Mouse (Mus musculus) forebrain, embryonic 14.5 days (tissue): ENCODE measurements around the gene Gm17509. TPM values are rescaled to one million over a fixed set of nuclear protein-coding genes. Genes with fewer than 3 reads are reported as not detected.

Experiments used
- ATAC-seq: fragments of 200-750 bp; cut with Nextera tagmentation; 2 replicates; pipeline ENCODE4 v1.8.0; 2017; ENCODE audit warnings: mild to moderate bottlenecking, moderate library complexity
- DNase-seq: peaks from one replicate; pipeline ENCODE4 v3.0.0-alpha.2; 2015; ENCODE audit warnings: low spot score
- H3K27ac ChIP-seq: fragments of 300-500 bp; sonication (generic); 2 replicates; pipeline ENCODE4 v1.5.1; 2014; ENCODE audit warnings: low read depth, mild to moderate bottlenecking, control low read depth, low read length, moderate library complexity
- H3K27me3 ChIP-seq: fragments of 300-500 bp; sonication (generic); replicated peaks from 2 replicates; pipeline ENCODE4 v1.6.1; 2014; ENCODE audit warnings: low read length, control low read depth, mixed read lengths; ENCODE audit not compliant: control insufficient read depth, insufficient read depth
- H3K36me3 ChIP-seq: fragments of 300-500 bp; sonication (generic); 2 replicates; pipeline ENCODE4 v1.6.1; 2014; ENCODE audit warnings: low read length, control low read depth; ENCODE audit not compliant: control insufficient read depth, insufficient read depth
- H3K4me1 ChIP-seq: fragments of 300-500 bp; sonication (generic); 2 replicates; pipeline ENCODE4 v1.6.1; 2014; ENCODE audit warnings: antibody characterized with exemption, low read length, control low read depth; ENCODE audit not compliant: control insufficient read depth, insufficient read depth
- H3K4me2 ChIP-seq: fragments of 300-500 bp; sonication (generic); 2 replicates; pipeline ENCODE4 v1.6.1; 2014; ENCODE audit warnings: mild to moderate bottlenecking, control low read depth, low read length
- H3K4me3 ChIP-seq: fragments of 300-500 bp; sonication (generic); 2 replicates; pipeline ENCODE4 v1.5.1; 2014; ENCODE audit warnings: low read depth, low read length, control low read depth
- H3K9ac ChIP-seq: fragments of 300-500 bp; sonication (generic); 2 replicates; pipeline ENCODE4 v1.6.1; 2014; ENCODE audit warnings: mild to moderate bottlenecking, low read length, control low read depth, moderate library complexity
- H3K9me3 ChIP-seq: fragments of 300-500 bp; sonication (generic); replicated peaks from 2 replicates; pipeline ENCODE4 v1.6.1; 2016; ENCODE audit warnings: low read length, control low read depth, mixed read lengths; ENCODE audit not compliant: control insufficient read depth
- WGBS: fragments of 180-500 bp; shearing (Covaris S2); extraction: QIAGEN DNeasy Blood & Tissue Kit; methylation state at CpG from one replicate; pipeline ENCODE4 v1.1.7; 2014; 5-methylcytosine and 5-hydroxymethylcytosine counted together
- polyA plus RNA-seq: library from polyadenylated mRNA; unstranded; fragments of >200 nt; fragmentation: Nextera tagmentation; extraction: Ambion mirVana; gene quantifications from 2 replicates; pipeline ENCODE4 v1.2.1, GENCODE M21; 2014

The Gm17509 gene
- polyA plus RNA-seq, 1 experiment from 2014 or later: 0.29 TPM

- DNase-seq: peak; percentile 20
- peaks cover 5% of the 10 kb centered on the region for H3K4me1 ChIP-seq
- no peak overlapping the region for H3K4me3 ChIP-seq
- ATAC-seq: no peak
- H3K36me3 ChIP-seq: no peaks in the 10 kb centered on the region
- 14% methylated on average over 10 of the region's 10 CpGs for WGBS
- H3K9me3 ChIP-seq: no peaks in the 10 kb centered on the region
- no peak overlapping the region for H3K9ac ChIP-seq
- H3K27me3 ChIP-seq: no peaks in the 10 kb centered on the region
- no peak overlapping the region for H3K27ac ChIP-seq
- no peak overlapping the region for H3K4me2 ChIP-seq
These were observed 4.7 kb downstream of the Gm17509 start for GRCm38 (mm10) chr13:117216126-117216525.

GRCm38 (mm10) chr13:117215481-117215880 is 5.4 kb downstream of the Gm17509 start:
- 3% methylated on average over 10 of the region's 10 CpGs for WGBS
- Histone ChIP-seq H3K9ac (no peak overlapping the region), H3K27ac (no peak overlapping the region), H3K9me3 (no peaks in the 10 kb centered on the region), H3K4me3 (no peak overlapping the region), H3K4me2 (no peak overlapping the region), H3K36me3 (no peaks in the 10 kb centered on the region), H3K4me1 (peaks cover 4% of the 10 kb centered on the region), H3K27me3 (no peaks in the 10 kb centered on the region)
- DNase-seq: no peak
- no peak for ATAC-seq

- no peaks in the 10 kb centered on the region for H3K36me3 ChIP-seq
- H3K27ac ChIP-seq: no peak overlapping the region
- no peaks in the 10 kb centered on the region for H3K4me1 ChIP-seq
- no peak overlapping the region for H3K9ac ChIP-seq
- ATAC-seq (no peak), DNase-seq (no peak)
- no peak overlapping the region for H3K4me2 ChIP-seq
- no peaks in the 10 kb centered on the region for H3K27me3 ChIP-seq
- WGBS: 88% methylated on average over 11 of the region's 11 CpGs
- no peaks in the 10 kb centered on the region for H3K9me3 ChIP-seq
- H3K4me3 ChIP-seq: no peak overlapping the region
These were observed 9.4 kb downstream of the Gm17509 start for GRCm38 (mm10) chr13:117211386-117211875.

DNA sequence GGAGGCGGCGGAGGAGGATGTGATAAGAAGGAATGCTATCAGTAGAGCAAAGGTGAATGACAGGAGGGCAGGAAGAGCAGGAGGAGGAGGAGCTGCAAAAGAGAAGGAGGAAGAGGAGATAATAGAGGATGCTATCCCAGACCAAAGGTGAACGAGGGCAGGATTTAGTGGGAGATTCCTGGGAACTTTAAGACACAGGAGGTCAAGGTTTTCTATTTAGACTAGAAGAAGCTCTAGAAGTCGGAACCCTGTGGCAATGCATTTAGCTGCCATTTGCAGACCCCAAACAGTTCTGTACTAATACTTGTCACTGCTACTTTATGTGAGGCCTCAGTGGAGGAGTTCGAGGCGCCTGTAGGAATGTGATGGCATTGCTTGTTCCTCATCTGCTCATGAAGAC is 12.6 kb downstream of the Gm17509 start, which contains the start of gene Emb:
Emb (plus strand) TSS at position 301 of the 400 bp plus-strand sequence.
- Histone ChIP-seq H3K36me3 (no peaks in the 10 kb centered on the region), H3K4me2 (no peak within 1 kb of the TSS), H3K27me3 (no peaks in the 10 kb centered on the region), H3K4me3 (no peak within 1 kb of the TSS), H3K9me3 (no peaks in the 10 kb centered on the region), H3K4me1 (no peaks in the 10 kb centered on the region), H3K27ac (no peak within 1 kb of the TSS), H3K9ac (no peak within 1 kb of the TSS)
- DNase-seq (no peak), ATAC-seq (no peak)
- WGBS: 85% methylated on average over 6 of the region's 6 CpGs

DNA sequence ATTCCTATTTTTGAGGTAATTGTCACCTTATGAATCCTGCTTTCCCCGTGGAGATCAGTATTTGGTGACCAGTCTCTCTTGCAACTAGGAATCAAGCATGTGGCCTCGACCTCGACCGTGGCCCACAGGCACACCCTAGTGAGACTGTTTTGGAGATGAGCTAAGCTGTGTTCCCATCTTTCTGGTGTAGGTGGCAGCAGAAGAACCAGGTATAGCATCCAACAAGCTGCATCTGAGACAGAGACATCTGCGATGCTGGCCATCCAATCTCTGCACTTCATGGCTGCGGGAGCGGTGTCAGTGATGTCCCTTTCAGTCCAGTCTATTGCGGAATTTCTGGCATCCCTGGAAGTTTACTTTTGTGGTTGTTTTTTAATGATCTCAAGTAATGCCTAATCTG is 14.8 kb downstream of the Gm17509 start:
- H3K36me3 ChIP-seq: no peaks in the 10 kb centered on the region
- no peaks in the 10 kb centered on the region for H3K27me3 ChIP-seq
- DNase-seq (no peak), ATAC-seq (no peak)
- H3K4me2 ChIP-seq: no peak overlapping the region
- H3K9ac ChIP-seq: no peak overlapping the region
- no peaks in the 10 kb centered on the region for H3K9me3 ChIP-seq
- no peak overlapping the region for H3K4me3 ChIP-seq
- no peak overlapping the region for H3K27ac ChIP-seq
- WGBS: 96% methylated on average over 8 of the region's 8 CpGs
- no peaks in the 10 kb centered on the region for H3K4me1 ChIP-seq

DNA sequence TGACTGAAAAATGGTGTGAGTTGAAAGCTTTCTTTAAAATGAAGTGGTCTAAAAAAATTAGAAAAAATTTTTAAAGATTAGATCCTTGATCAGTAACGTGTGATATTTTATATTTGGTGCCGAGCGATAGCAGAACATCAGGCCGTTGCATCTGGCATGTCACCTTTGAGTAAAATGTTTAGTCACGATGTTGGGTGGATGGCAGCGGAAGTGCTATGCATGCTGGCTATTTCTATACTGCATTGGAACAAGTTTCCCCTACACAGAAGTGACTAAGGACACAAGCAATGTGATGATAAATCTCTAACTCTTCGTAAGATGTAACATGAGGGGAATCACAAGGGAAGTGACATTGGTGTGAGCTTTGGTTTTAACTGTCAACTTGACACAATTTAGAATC is 16.2 kb downstream of the Gm17509 start:
- no peak overlapping the region for H3K4me2 ChIP-seq
- H3K27ac ChIP-seq: no peak overlapping the region
- H3K36me3 ChIP-seq: no peaks in the 10 kb centered on the region
- no peak overlapping the region for H3K4me3 ChIP-seq
- DNase-seq (no peak), ATAC-seq (no peak)
- no peaks in the 10 kb centered on the region for H3K9me3 ChIP-seq
- no peaks in the 10 kb centered on the region for H3K27me3 ChIP-seq
- no peak overlapping the region for H3K9ac ChIP-seq
- H3K4me1 ChIP-seq: no peaks in the 10 kb centered on the region
- 91% methylated on average over 7 of the region's 7 CpGs for WGBS

DNA sequence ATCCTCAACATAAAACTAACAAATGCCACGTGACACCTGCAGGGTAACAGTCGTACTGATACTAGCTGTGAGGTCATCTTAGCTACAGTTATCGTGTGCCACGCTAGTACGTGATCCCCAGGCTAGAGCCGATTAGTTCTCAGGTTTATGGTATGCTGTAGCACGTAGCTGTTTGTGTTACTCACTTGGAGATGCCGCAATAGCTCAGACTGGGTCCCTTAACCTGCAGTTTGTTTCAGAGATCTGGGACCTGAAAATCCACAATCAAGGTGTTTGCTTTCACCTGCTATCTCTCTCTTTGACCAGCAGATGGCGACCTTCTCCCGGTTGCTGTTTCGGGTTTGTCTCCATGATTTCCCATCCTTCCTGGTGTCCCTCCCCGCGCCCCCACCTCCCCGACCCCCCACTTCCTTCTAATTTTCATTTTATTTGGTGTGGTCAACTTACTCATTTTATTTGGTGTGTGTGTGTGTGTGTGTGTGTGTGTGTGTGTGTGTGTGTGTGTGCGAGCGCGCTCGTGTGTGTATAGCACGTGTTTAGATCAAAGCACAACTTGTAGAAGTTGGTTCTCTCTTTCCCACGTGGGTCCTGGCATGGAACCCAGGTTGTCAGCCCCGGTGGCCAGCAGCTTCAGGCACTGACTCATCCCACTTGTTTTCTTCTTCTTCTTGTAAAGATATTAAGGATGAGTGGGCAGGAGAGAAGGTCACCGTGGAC is 18.0 kb downstream of the Gm17509 start:
- Histone ChIP-seq H3K9me3 (no peaks in the 10 kb centered on the region), H3K27me3 (no peaks in the 10 kb centered on the region), H3K4me1 (no peaks in the 10 kb centered on the region), H3K27ac (no peak overlapping the region), H3K4me3 (no peak overlapping the region), H3K36me3 (no peaks in the 10 kb centered on the region), H3K4me2 (no peak overlapping the region), H3K9ac (no peak overlapping the region)
- 45% methylated on average over 22 of the region's 22 CpGs for WGBS
- DNase-seq (peak; percentile 58), ATAC-seq (peak; percentile 66)

DNA sequence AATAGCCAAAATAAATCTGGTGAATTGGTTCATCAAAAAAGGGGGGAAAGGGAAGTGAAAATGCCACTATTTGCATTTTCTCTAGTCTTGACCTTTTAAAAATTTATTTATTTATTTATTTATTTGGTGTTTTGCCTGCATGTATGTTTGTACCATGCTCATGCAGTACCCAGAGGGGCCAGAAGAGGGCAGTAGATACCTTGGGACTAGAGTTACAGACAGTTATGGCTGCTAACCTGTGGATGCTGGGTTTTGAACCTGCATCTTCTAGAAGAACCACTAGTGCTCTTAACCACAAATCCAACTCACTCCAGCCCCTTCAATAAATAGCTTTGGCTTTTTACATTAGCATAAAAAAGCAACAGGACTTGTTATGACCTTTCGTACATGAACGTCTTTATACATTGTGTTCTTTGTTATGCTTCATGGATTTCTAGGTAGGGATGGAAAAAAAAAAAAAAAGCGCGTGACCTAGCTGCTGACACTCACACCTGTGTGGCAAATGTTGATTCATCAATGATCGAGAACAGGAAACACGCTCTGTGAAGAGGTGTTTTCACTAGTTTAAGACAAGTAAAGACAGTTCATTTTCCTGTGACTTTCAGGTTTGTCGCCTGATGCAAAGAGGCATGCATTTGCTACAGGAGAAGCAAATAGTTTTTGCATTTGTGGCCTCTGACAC is 22.3 kb downstream of the Gm17509 start:
- no peak overlapping the region for H3K27ac ChIP-seq
- no peak overlapping the region for H3K4me2 ChIP-seq
- DNase-seq: peak; percentile 76
- no peaks in the 10 kb centered on the region for H3K9me3 ChIP-seq
- WGBS: 90% methylated on average over 7 of the region's 7 CpGs
- peak; percentile 25; the same call in 1 of the 2 replicates for ATAC-seq
- no peaks in the 10 kb centered on the region for H3K36me3 ChIP-seq
- no peaks in the 10 kb centered on the region for H3K4me1 ChIP-seq
- H3K9ac ChIP-seq: no peak overlapping the region
- H3K4me3 ChIP-seq: no peak overlapping the region
- H3K27me3 ChIP-seq: no peaks in the 10 kb centered on the region

DNA sequence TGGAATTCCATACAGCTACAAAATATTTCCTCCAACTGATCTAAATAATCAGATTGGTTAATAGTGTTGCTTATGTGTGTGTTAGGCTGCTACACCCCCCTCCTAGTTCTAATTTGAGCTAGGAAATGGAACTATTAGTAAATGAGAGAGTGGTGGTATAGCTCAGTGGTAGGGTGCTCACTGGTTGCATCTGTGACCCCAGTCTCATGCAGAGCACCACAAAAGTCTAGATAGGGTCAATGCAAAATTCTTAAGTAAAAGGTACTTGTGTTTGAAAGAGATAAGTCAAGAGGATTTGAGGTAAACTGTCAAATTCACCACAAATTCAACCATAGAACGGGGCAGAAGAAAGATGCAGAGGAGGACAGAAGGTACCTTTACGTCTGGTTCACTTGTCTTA is 23.2 kb downstream of the Gm17509 start:
- Histone ChIP-seq H3K9ac (no peak overlapping the region), H3K27ac (no peak overlapping the region), H3K4me1 (no peaks in the 10 kb centered on the region), H3K4me3 (no peak overlapping the region), H3K4me2 (no peak overlapping the region), H3K9me3 (no peaks in the 10 kb centered on the region), H3K27me3 (no peaks in the 10 kb centered on the region), H3K36me3 (no peaks in the 10 kb centered on the region)
- 91% methylated on average over 2 of the region's 2 CpGs for WGBS
- ATAC-seq (no peak), DNase-seq (no peak)
